Mouse (Mus musculus) heart, adult 2 months (tissue): ENCODE data around the gene Dusp16. TPM values are rescaled to one million over a fixed set of nuclear protein-coding genes. Genes with fewer than 3 reads are reported as not detected.

Experiments
- DNase-seq, 2 experiments: peaks; one replicate each; pipeline ENCODE4 v3.0.0; 2021
- H3K27ac ChIP-seq: fragments of 200-600 bp; 2 replicates; pipeline ENCODE4 v1.8.1; 2022
- H3K27me3 ChIP-seq: fragments of 200-500 bp; 2 replicates; pipeline ENCODE4 v1.6.1; 2012; ENCODE audit warnings: mild to moderate bottlenecking, low read length, inconsistent platforms, mixed read lengths; ENCODE audit not compliant: control insufficient read depth, insufficient read depth
- H3K36me3 ChIP-seq: fragments of 200-500 bp; 2 replicates; pipeline ENCODE4 v1.6.1; 2012; ENCODE audit warnings: low read length, inconsistent platforms; ENCODE audit not compliant: control insufficient read depth, insufficient read depth
- H3K4me1 ChIP-seq: fragments of 200-500 bp; 2 replicates; pipeline ENCODE4 v1.6.1; 2011; ENCODE audit warnings: low read length; ENCODE audit not compliant: control insufficient read depth, insufficient read depth
- H3K4me3 ChIP-seq: fragments of 200-600 bp; 2 replicates; pipeline ENCODE4 v1.8.1; 2022
- H3K79me2 ChIP-seq: fragments of 200-500 bp; replicated peaks from 2 replicates; pipeline ENCODE4 v1.6.1; 2012; ENCODE audit warnings: mild to moderate bottlenecking, inconsistent platforms, low read length, moderate library complexity, mixed read lengths; ENCODE audit not compliant: control insufficient read depth, insufficient read depth
- H3K9ac ChIP-seq: fragments of 200-500 bp; 2 replicates; pipeline ENCODE4 v1.6.1; 2012; ENCODE audit warnings: low read depth, mild to moderate bottlenecking, control low read depth, inconsistent platforms, low read length, mixed read lengths
- CTCF ChIP-seq: fragments of 200-600 bp; IDR thresholded peaks from 2 replicates; pipeline ENCODE4 v1.8.1; 2022; ENCODE audit warnings: antibody characterized with exemption, mild to moderate bottlenecking, moderate library complexity
- EP300 ChIP-seq: fragments of 200-500 bp; IDR thresholded peaks from 2 replicates; pipeline ENCODE4 v1.6.1; 2011; ENCODE audit warnings: low read depth, low read length, control low read depth; ENCODE audit not compliant: insufficient read depth
- POLR2A ChIP-seq: fragments of 200-500 bp; IDR thresholded peaks from 2 replicates; pipeline ENCODE4 v1.6.1; 2011; ENCODE audit warnings: mild to moderate bottlenecking, low read depth, low read length, control low read depth; ENCODE audit not compliant: insufficient read depth
- WGBS: fragments of 180-500 bp; shearing (Covaris S2); methylation state at CpG from one replicate; pipeline ENCODE4 v1.1.7; 2018; 5-methylcytosine and 5-hydroxymethylcytosine counted together
- intact Hi-C: fragments of 180-260 bp; cut with DNase I; formaldehyde crosslinking; loops from one replicate; pipeline ENCODE4 v1.15.1; 2025
- polyA plus RNA-seq: library from polyadenylated mRNA; depleted of rRNA; stranded (reverse); fragments of >200 nt; gene quantifications from 2 replicates; pipeline ENCODE4 v1.2.3, GENCODE M21; 2012; rRNA removed
- total RNA-seq, 2 experiments: library from RNA; stranded (reverse); gene quantifications; 2 replicates each; pipeline ENCODE4 v1.2.3; 2021

Gene Dusp16
- total and polyA plus RNA-seq, 3 experiments, result 8.2 to 23.8 (median 20.9) TPM

DNA sequence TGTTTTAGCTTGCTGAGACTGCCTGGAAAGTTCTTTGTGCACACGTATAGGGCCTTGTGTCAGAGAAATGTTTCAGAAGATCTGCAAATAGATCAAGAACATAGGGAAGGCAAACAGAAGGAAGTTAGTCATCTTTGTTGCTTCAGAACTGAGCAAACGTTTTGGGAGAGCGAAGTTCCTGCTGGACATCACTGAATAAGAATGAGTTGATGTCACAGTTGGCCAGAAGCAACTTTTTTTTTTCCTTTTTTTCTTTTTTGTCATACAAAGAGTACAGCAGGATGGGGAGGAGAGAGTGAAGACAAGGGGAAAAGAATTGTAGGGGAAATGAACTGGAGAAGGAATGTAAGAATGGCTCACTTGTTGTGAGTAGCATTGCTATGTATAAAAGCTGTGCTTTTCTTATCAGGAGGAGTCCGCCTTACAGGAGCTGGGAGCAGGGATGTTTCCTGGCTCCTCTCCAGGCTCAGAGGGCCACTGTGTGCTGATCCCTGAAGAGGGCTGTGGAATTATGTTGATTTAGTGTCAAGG lies 121.5 kb downstream of the Dusp16 start:
- peak overlapping the region; percentile 53; the same call in 1 of the 2 replicates for H3K27ac ChIP-seq
- intact Hi-C loops, result loop anchor here (5.0 kb wide), 1 partner anchor 51 kb away; no protein-coding TSS in a partner anchor
- H3K27me3 ChIP-seq, result no peaks in the 10 kb centered on the region
- peaks cover 7% of the 10 kb centered on the region for H3K4me1 ChIP-seq
- H3K9ac ChIP-seq, result no peak overlapping the region
- no peaks in the 10 kb centered on the region; the same call in none of the 2 replicates for H3K79me2 ChIP-seq
- H3K36me3 ChIP-seq, result no peaks in the 10 kb centered on the region; the same call in 1 of the 2 replicates
- 20% methylated on average over 4 of the region's 4 CpGs for whole genome bisulfite sequencing
- H3K4me3 ChIP-seq, result no peak overlapping the region
- peak; percentile 33 to 45 for DNase-seq
- TF ChIP-seq CTCF (no peak), POLR2A (no peak), EP300 (no peak)

DNA sequence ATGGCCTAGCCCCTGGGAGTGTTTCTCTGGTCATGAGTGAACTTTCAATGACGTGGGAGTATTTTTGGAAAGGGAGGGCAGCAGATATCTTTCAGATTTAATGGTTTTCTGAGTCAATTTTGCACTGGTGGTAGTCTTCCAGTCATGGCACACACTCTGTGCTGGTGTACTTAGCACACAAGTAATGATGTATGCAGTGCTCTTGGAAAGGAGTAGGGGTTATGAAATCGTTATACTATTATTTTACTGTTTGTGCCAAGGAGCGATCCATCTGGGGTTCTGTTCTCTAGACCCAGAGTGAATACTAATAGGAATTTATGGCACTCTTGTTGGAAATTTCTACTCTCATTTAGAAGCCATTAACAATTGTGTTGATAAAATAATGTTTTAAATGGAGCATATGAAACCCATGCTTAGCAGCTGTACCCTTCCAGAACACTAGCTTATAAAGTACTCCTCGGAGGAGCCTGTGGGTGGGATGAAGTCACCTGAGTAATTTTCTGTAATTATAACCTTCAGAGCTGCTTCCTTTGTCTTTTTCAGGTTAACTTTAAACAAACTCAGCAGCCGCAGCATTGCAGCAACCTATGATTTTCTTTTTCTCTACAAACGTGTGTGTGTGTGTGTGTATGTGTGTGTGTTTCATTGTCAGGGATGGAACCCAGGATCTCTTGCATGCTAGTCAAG lies 123.1 kb downstream of the Dusp16 start:
- Histone ChIP-seq H3K79me2 (peaks cover 1% of the 10 kb centered on the region), H3K27ac (peak overlapping the region; percentile 15; the same call in 1 of the 2 replicates), H3K4me1 (peaks cover 7% of the 10 kb centered on the region), H3K4me3 (no peak overlapping the region), H3K9ac (no peak overlapping the region), H3K27me3 (no peaks in the 10 kb centered on the region), H3K36me3 (no peaks in the 10 kb centered on the region; the same call in 1 of the 2 replicates)
- TF ChIP-seq EP300, result no peak
- no peak for TF ChIP-seq CTCF
- TF ChIP-seq POLR2A, result no peak
- 81% methylated on average over 6 of the region's 6 CpGs for WGBS
- DNase-seq, result no peak
- intact Hi-C loops, result no loop called here

DNA sequence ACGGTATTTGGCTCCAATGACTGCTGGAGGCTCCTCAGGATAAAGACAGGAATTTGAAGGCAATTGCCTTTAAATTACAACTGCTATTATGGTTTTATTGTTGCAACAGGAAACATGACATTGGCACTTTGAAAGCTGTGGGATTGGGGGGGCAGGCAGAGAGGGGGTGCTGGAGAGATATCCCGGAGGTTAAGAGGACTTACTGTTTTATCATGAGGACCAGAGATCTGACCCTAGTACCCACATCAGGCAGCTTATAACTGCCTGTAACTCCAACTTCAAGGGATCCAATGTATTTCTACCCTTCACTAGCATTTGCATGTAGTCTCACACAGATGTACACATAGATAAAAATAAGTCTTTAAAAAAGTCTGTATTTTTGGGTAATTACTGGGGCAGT lies 123.9 kb downstream of the Dusp16 start:
- peaks cover 1% of the 10 kb centered on the region for H3K79me2 ChIP-seq
- intact Hi-C loops, result no loop called here
- H3K4me1 ChIP-seq, result peaks cover 7% of the 10 kb centered on the region
- TF ChIP-seq EP300, result no peak
- TF ChIP-seq POLR2A, result no peak
- TF ChIP-seq CTCF, result no peak
- H3K27me3 ChIP-seq, result no peaks in the 10 kb centered on the region
- H3K36me3 ChIP-seq, result no peaks in the 10 kb centered on the region; the same call in 1 of the 2 replicates
- H3K4me3 ChIP-seq, result no peak overlapping the region
- no peak overlapping the region for H3K9ac ChIP-seq
- no peak overlapping the region for H3K27ac ChIP-seq
- 76% methylated on average over 2 of the region's 2 CpGs for WGBS
- DNase-seq, result no peak

DNA sequence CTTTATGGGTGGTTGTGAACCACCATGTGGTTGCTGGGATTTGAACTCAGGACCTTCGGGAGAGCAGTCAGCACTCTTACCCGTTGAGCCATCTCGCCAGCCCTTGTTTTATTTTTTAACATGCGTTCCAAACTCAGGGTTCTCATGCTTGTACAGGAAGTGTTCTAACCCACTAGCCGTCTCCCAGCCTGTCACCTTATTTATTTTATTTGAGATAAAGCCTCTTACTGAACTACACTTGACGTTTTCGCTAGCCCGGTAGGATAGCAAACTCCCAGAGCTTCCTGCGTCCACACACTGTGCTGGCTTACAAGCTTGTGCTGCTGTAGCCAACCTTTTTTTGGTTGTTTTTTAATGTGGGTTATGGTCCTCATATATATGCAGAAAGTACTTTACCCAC lies 126.6 kb downstream of the Dusp16 start:
- Histone ChIP-seq H3K79me2 (peaks cover 1% of the 10 kb centered on the region; the same call in 1 of the 2 replicates), H3K36me3 (no peaks in the 10 kb centered on the region), H3K27me3 (no peaks in the 10 kb centered on the region), H3K9ac (no peak overlapping the region), H3K27ac (no peak overlapping the region), H3K4me1 (peaks cover 4% of the 10 kb centered on the region), H3K4me3 (no peak overlapping the region)
- 65% methylated on average over 9 of the region's 9 CpGs for WGBS
- intact Hi-C loops, result no loop called here
- no peak for TF ChIP-seq POLR2A
- no peak for TF ChIP-seq CTCF
- no peak for TF ChIP-seq EP300
- no peak for DNase-seq

Other genes with a start within 250 kb of the Dusp16 start
- 10 to 100 TPM; 48.7 to 50.0 TPM for gene Lrp6, start 225.7 kb downstream of the Dusp16 start, total RNA-seq
- 16.5 and 30.6 TPM in 2 replicates for gene Lrp6, start 225.7 kb downstream of the Dusp16 start, polyA plus RNA-seq
- 1 to 10 TPM; 4.3 to 5.5 TPM for gene Mansc1, start 160.1 kb downstream of the Dusp16 start, total RNA-seq
- 4.5 and 5.6 TPM in 2 replicates for gene Mansc1, start 160.1 kb downstream of the Dusp16 start, polyA plus RNA-seq
- gene Borcs5, start 153.1 kb downstream of the Dusp16 start, total RNA-seq, result 10 to 100 TPM in 1 of 2 experiments, 1 to 10 TPM in 1; 9.9 to 11.5 TPM
- gene Borcs5, start 153.1 kb downstream of the Dusp16 start, polyA plus RNA-seq, result 10.5 and 13.0 TPM in 2 replicates
- 10 to 100 TPM; 12.2 to 16.2 TPM for gene Crebl2, start 37.5 kb upstream of the Dusp16 start, total RNA-seq
- 9.2 and 15.3 TPM in 2 replicates for gene Crebl2, start 37.5 kb upstream of the Dusp16 start, polyA plus RNA-seq
- gene Gpr19, start 106.0 kb upstream of the Dusp16 start, total RNA-seq, result 1 to 10 TPM; 3.2 to 4.8 TPM
- 4.4 and 6.1 TPM in 2 replicates for gene Gpr19, start 106.0 kb upstream of the Dusp16 start, polyA plus RNA-seq
- gene Cdkn1b, start 127.8 kb upstream of the Dusp16 start, total RNA-seq, result 10 to 100 TPM; 35.9 to 42.0 TPM
- 14.6 and 15.0 TPM in 2 replicates for gene Cdkn1b, start 127.8 kb upstream of the Dusp16 start, polyA plus RNA-seq
- gene Apold1, start 189.1 kb upstream of the Dusp16 start, total RNA-seq, result 1 to 10 TPM; 6.9 to 9.3 TPM
- gene Apold1, start 189.1 kb upstream of the Dusp16 start, polyA plus RNA-seq, result 3.6 and 4.4 TPM in 2 replicates
- gene Ddx47, start 219.0 kb upstream of the Dusp16 start, total RNA-seq, result 10 to 100 TPM; 38.1 to 40.3 TPM
- gene Ddx47, start 219.0 kb upstream of the Dusp16 start, polyA plus RNA-seq, result 32.2 and 53.1 TPM in 2 replicates